ENCODE assay signal across 16 mouse cellular contexts in the genomic region with DNA sequence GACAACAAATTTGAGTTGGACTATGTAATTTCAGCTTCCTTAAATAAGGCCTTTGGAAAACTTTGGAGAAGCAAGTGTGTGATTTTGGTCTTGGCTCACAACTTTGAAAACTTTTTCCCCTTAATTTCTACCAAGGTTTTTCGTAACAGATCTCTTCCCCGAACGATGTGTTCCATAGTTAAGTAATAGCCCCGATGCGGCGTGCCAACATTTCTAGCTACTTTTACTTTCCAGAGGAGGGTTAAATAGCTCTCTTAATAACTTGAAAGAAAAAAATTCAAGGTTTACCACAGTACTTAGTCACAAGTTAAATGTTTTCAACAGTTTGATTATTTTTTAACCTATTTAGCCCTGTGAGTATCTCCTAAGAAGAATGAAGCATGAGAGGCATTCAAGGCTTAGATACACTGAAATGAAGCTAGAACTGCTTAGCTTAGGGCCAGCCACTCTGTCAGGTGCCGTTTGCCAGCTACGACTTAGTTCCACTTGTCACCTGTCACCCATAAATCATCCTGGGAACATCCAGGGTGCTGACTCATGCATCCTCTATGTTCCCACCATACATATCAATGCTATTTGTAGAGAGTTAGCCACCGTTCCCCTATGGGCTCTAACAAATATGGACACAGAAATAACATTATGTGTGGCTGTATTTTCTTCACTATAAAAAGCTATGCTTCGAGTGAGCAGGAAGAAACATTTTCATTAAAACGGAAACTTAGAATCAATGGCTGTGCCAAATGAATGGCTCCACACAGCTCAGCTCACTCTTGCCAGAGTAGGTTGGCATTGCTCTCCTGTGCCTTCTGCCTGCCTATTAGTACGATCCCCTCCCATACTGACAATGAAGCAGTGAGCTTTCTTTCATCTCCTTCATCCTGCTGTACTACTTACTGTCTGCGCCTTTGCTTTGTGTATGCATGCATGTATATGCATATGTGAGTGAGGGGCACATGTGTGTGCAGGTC.
DNase-seq lines count a peak whose midpoint lies in the region; ATAC-seq lines count a peak whose summit lies in the region.
"Had no signal": no experiment of that assay in that cellular context is flagged by ENCODE, and none has a peak within 500 bp of the region (broad histone marks: within the 10 kb centered on the region; RNA-seq: fewer than 3 reads in every experiment).

No protein-coding gene starts in this region.

- no peaks in the 10 kb centered on the region for H3K9me3 ChIP-seq in forebrain, embryonic 14.5 days (replicated peaks; ENCODE audit: control insufficient read depth, low read length)
- H3K9me3 ChIP-seq in forebrain, embryonic 10.5 days = no peaks in the 10 kb centered on the region
- H3K9me3 ChIP-seq: embryonic facial prominence, embryonic 10.5 days; forebrain, embryonic 12.5 days; liver, embryonic 12.5 days had no signal

- 88% methylated on average over 13 of the region's 13 CpGs for WGBS in forebrain, embryonic 14.5 days
- WGBS in forebrain, embryonic 10.5 days = 92% methylated on average over 13 of the region's 13 CpGs

- no peaks in the 10 kb centered on the region for H3K36me3 ChIP-seq in forebrain, embryonic 14.5 days (ENCODE audit: control insufficient read depth, insufficient read depth, low read length)
- H3K36me3 ChIP-seq in forebrain, embryonic 10.5 days (replicated peaks) = no peaks in the 10 kb centered on the region
- H3K36me3 ChIP-seq: embryonic facial prominence, embryonic 10.5 days; forebrain, embryonic 12.5 days; liver, embryonic 12.5 days had no signal

- no peak for ATAC-seq in forebrain, embryonic 14.5 days
- peak; percentile 74 to 78 for ATAC-seq in hematopoietic stem cell, adult 5-6 weeks (replicated peaks in 1 of 2; ENCODE audit: insufficient read depth in 1 of 2, low FRiP score in 2 of 2, low TSS enrichment in 1 of 2, low read depth in 1 of 2, poor library complexity in 2 of 2, severe bottlenecking in 2 of 2)
- ATAC-seq: liver, embryonic 12.5 days had no signal

- no peak overlapping the region for H3K27ac ChIP-seq in forebrain, embryonic 14.5 days (ENCODE audit: low read depth, low read length)
- H3K27ac ChIP-seq in forebrain, embryonic 10.5 days = no peak overlapping the region
- peak overlapping the region; percentile 76 for H3K27ac ChIP-seq in brown adipose tissue, adult 24 weeks (replicated peaks; ENCODE audit: low read depth, low read length)
- H3K27ac ChIP-seq: embryonic facial prominence, embryonic 10.5 days; forebrain, embryonic 12.5 days; heart, adult 2 months; kidney, postnatal 0 days; liver, embryonic 12.5 days had no signal

- no peaks in the 10 kb centered on the region for H3K27me3 ChIP-seq in forebrain, embryonic 14.5 days (replicated peaks; ENCODE audit: control insufficient read depth, insufficient read depth, low read length)
- no peaks in the 10 kb centered on the region for H3K27me3 ChIP-seq in forebrain, embryonic 10.5 days (ENCODE audit: poor library complexity, severe bottlenecking)
- H3K27me3 ChIP-seq: CH12.LX; forebrain, embryonic 12.5 days; liver, embryonic 12.5 days had no signal

- H3K4me1 ChIP-seq in forebrain, embryonic 14.5 days (ENCODE audit: control insufficient read depth, insufficient read depth, low read length) = no peaks in the 10 kb centered on the region
- H3K4me1 ChIP-seq in forebrain, embryonic 10.5 days = peaks cover 6% of the 10 kb centered on the region; the same call in 1 of the 2 replicates
- H3K4me1 ChIP-seq in brown adipose tissue, adult 24 weeks (ENCODE audit: control insufficient read depth, insufficient read depth, insufficient read length, low read length) = peaks cover 7% of the 10 kb centered on the region; the same call in 1 of the 2 replicates
- H3K4me1 ChIP-seq: forebrain, embryonic 12.5 days; liver, embryonic 12.5 days had no signal

- H3K4me3 ChIP-seq in forebrain, embryonic 14.5 days (ENCODE audit: low read depth, low read length) = no peak overlapping the region
- no peak overlapping the region for H3K4me3 ChIP-seq in forebrain, embryonic 10.5 days
- H3K4me3 ChIP-seq in brown adipose tissue, adult 24 weeks (ENCODE audit: insufficient read depth, low read depth, low read length) = no peak overlapping the region
- H3K4me3 ChIP-seq: embryonic facial prominence, embryonic 10.5 days; forebrain, embryonic 12.5 days; heart, adult 2 months; liver, embryonic 12.5 days had no signal

- no peak overlapping the region for H3K9ac ChIP-seq in forebrain, embryonic 14.5 days (ENCODE audit: low read length)
- H3K9ac ChIP-seq: forebrain, embryonic 12.5 days; liver, embryonic 12.5 days had no signal

- no peak overlapping the region for H3K4me2 ChIP-seq in forebrain, embryonic 14.5 days (ENCODE audit: low read length)
- H3K4me2 ChIP-seq: forebrain, embryonic 12.5 days; liver, embryonic 12.5 days had no signal

- DNase-seq in forebrain, embryonic 14.5 days (ENCODE audit: low spot score) = peak; percentile 13
- no peak for DNase-seq in forebrain, embryonic 10.5 days (ENCODE audit: extremely low spot score, low spot score)
- peak; percentile 12 to 21 for DNase-seq in layer of hippocampus, postnatal 10 days (ENCODE audit: low spot score in 2 of 2)
- no peak for DNase-seq in layer of hippocampus, adult 9-10 months (ENCODE audit: low spot score)
- DNase-seq in urinary bladder, adult 2 months (ENCODE audit: low spot score) = no peak
- DNase-seq in embryo, embryonic 11 days = no peak
- DNase-seq: heart, adult 2 months; heart, postnatal 4 days; spleen, adult 18-20 months had no signal

Comparison
In these comparisons a context has a peak if more than half of its experiments do, and no peak if none do; other contexts are left out.
1. DNase-seq: peak in forebrain, embryonic 14.5 days (single experiment) and layer of hippocampus, postnatal 10 days (2 of 2); none in forebrain, embryonic 10.5 days (single experiment), layer of hippocampus, adult 9-10 months (single experiment), urinary bladder, adult 2 months (single experiment) and embryo, embryonic 11 days (single experiment).